Mouse (Mus musculus) lung, adult 2 months (tissue): ENCODE measurements around the gene Rassf9. TPM values are rescaled to one million over a fixed set of nuclear protein-coding genes. Genes with fewer than 3 reads are reported as not detected.

Experiments used
- DNase-seq: peaks from one replicate; pipeline ENCODE4 v3.0.0; 2022
- H3K4me1 ChIP-seq: fragments of 200-500 bp; 2 replicates; pipeline ENCODE4 v1.6.1; 2011; ENCODE audit warnings: low read length; ENCODE audit not compliant: control insufficient read depth, insufficient read depth
- H3K4me3 ChIP-seq: fragments of 200-500 bp; replicated peaks from 2 replicates; pipeline ENCODE3; 2011; ENCODE audit warnings: low read depth, mild to moderate bottlenecking, control low read depth, low read length; ENCODE audit errors: extremely low read depth
- CTCF ChIP-seq: fragments of 200-500 bp; IDR thresholded peaks from 2 replicates; pipeline ENCODE4 v1.5.1; 2011; ENCODE audit warnings: mild to moderate bottlenecking, low read length, control low read depth; ENCODE audit not compliant: insufficient read depth
- POLR2A ChIP-seq: fragments of 200-500 bp; IDR thresholded peaks from 2 replicates; pipeline ENCODE4 v1.6.1; 2011; ENCODE audit warnings: low read depth, mild to moderate bottlenecking, control low read depth, low read length, borderline replicate concordance; ENCODE audit errors: extremely low read depth
- WGBS: fragments of 180-500 bp; shearing (Covaris S2); methylation state at CpG from one replicate; pipeline ENCODE4 v1.1.7; 2018; 5-methylcytosine and 5-hydroxymethylcytosine counted together
- polyA plus RNA-seq: library from polyadenylated mRNA; depleted of rRNA; stranded (reverse); fragments of >200 nt; gene quantifications from 2 replicates; pipeline ENCODE4 v1.2.3, GENCODE M21; 2012; rRNA removed

The Rassf9 gene
- polyA plus RNA-seq, 1 experiment = 5.1 TPM

GRCm38 (mm10) chr10:102562488-102562887 is 50.5 kb downstream of the Rassf9 start:
- Histone ChIP-seq H3K4me3 (no peak overlapping the region), H3K4me1 (no peaks in the 10 kb centered on the region)
- TF ChIP-seq CTCF (no peak), POLR2A (no peak)
- DNase-seq = no peak
- WGBS = 65% methylated on average over 1 of the region's 1 CpGs

DNA sequence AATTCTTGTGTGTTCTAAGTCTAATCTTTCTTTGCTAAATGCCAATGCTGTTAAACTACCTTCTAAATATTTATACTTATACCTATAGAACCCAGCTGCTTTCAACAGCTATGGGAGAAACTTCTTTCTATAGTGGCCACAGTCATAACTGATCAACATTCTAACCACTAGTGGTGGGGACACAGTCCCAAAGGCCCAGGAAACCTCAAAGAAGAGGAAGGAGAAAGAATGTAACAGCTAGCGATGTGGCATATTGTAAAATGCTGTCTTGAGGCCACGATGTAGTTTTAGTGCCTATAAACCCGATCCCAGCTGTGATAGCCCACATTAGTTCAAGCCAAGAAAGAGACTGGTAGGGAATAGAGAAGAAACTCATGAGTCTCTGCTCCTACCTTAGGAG is 65.9 kb downstream of the Rassf9 start:
- Histone ChIP-seq H3K4me1 (no peaks in the 10 kb centered on the region), H3K4me3 (no peak overlapping the region)
- TF ChIP-seq POLR2A (no peak), CTCF (no peak)
- WGBS = 88% methylated on average over 3 of the region's 3 CpGs
- no peak for DNase-seq

- 79% methylated on average over 2 of the region's 2 CpGs for WGBS
- no peak for DNase-seq
- TF ChIP-seq POLR2A = no peak
- TF ChIP-seq CTCF = no peak
- Histone ChIP-seq H3K4me1 (no peaks in the 10 kb centered on the region), H3K4me3 (no peak overlapping the region)
Observed at GRCm38 (mm10) chr10:102594306-102594705, 82.3 kb downstream of the Rassf9 start.

Other genes starting within 250 kb of the Rassf9 start
- 0.09 and 0.11 TPM in 2 replicates for gene Nts, start 21.7 kb upstream of the Rassf9 start, polyA plus RNA-seq